15 mouse cellular contexts compared by ENCODE assay signal in genomic region chr14:57726172-57726571, GRCm38 (mm10). TPM values are rescaled to one million over a fixed set of nuclear protein-coding genes. Genes with fewer than 3 reads are reported as not detected.
DNase-seq lines count a peak whose midpoint lies in the region; ATAC-seq and TF ChIP-seq lines count a peak whose summit lies in the region.
"Had no signal": no experiment of that assay in that cellular context is flagged by ENCODE, and none has a peak within 500 bp of the region (broad histone marks: within the 10 kb centered on the region; RNA-seq: fewer than 3 reads in every experiment).

No protein-coding gene starts in this region.

- peak; percentile 29 for TF ChIP-seq CTCF in left cerebral cortex, adult 2 months (IDR thresholded peaks at IDR 0.05)
- TF ChIP-seq CTCF in E14TG2a.4 (conservative IDR thresholded peaks at IDR 0.05; ENCODE audit: low read length): peak; percentile 99

- intact Hi-C loops in left cerebral cortex, adult 2 months (cut with DNase I): no loop called here

- 78% methylated on average over 8 of the region's 8 CpGs for WGBS in forebrain, embryonic 14.5 days

- peak; percentile 56 for ATAC-seq in erythroblast, adult 5-6 weeks (replicated peaks; ENCODE audit: low FRiP score, poor library complexity, severe bottlenecking)
- no peak for ATAC-seq in forebrain, embryonic 14.5 days
- ATAC-seq: activated CD4-positive, CD25-positive, alpha-beta regulatory T cell, adult 4 months had no signal

- H3K4me3 ChIP-seq in left cerebral cortex, adult 2 months: no peak overlapping the region
- H3K4me3 ChIP-seq in E14TG2a.4 (replicated peaks; ENCODE audit: low read length): no peak overlapping the region
- H3K4me3 ChIP-seq in forebrain, embryonic 14.5 days (ENCODE audit: low read depth, low read length): no peak overlapping the region
- H3K4me3 ChIP-seq: heart, embryonic 12.5 days had no signal

- peaks cover 42% of the 10 kb centered on the region for H3K4me1 ChIP-seq in E14TG2a.4 (replicated peaks; ENCODE audit: low read depth, low read length)
- peaks cover 10% of the 10 kb centered on the region for H3K4me1 ChIP-seq in forebrain, embryonic 14.5 days (ENCODE audit: control insufficient read depth, insufficient read depth, low read length)

- DNase-seq in left cerebral cortex, adult 2 months (ENCODE audit: extremely low spot score in 1 of 2, low spot score in 2 of 2): no peak
- DNase-seq in left cerebral cortex, adult 11 months (ENCODE audit: low spot score): no peak
- peak; percentile 41 for DNase-seq in A20 (ENCODE audit: low read depth, low spot score)
- no peak for DNase-seq in neural tube, embryonic 10.5 days (ENCODE audit: extremely low spot score, low spot score)
- no peak for DNase-seq in forebrain, embryonic 14.5 days (ENCODE audit: low spot score)
- DNase-seq: gastrocnemius, postnatal 10 days; left cerebral cortex, postnatal 4 days; lung, postnatal 4 days; right cerebral cortex, postnatal 4 days had no signal

- no peaks in the 10 kb centered on the region for H3K36me3 ChIP-seq in E14TG2a.4 (ENCODE audit: insufficient read depth, low read length)
- H3K36me3 ChIP-seq in forebrain, embryonic 14.5 days (ENCODE audit: control insufficient read depth, insufficient read depth, low read length): peaks cover 6% of the 10 kb centered on the region; the same call in 1 of the 2 replicates

- H3K4me2 ChIP-seq in forebrain, embryonic 14.5 days (ENCODE audit: low read length): no peak overlapping the region
- H3K4me2 ChIP-seq: heart, embryonic 12.5 days had no signal

- H3K27ac ChIP-seq in left cerebral cortex, adult 2 months: no peak overlapping the region
- H3K27ac ChIP-seq in forebrain, embryonic 14.5 days (ENCODE audit: low read depth, low read length): no peak overlapping the region

- no peak overlapping the region for H3K9ac ChIP-seq in forebrain, embryonic 14.5 days (ENCODE audit: low read length)
- H3K9ac ChIP-seq: heart, embryonic 12.5 days had no signal

- H3K9me3 ChIP-seq in E14TG2a.4 (ENCODE audit: low read length): no peaks in the 10 kb centered on the region
- H3K9me3 ChIP-seq in forebrain, embryonic 14.5 days (replicated peaks; ENCODE audit: control insufficient read depth, low read length): 0 out of 2 replicates have a peak, but pooled peaks cover 6% of the 10 kb centered on the region

- peaks cover 57% of the 10 kb centered on the region for H3K27me3 ChIP-seq in E14TG2a.4 (ENCODE audit: insufficient read depth, low read length)
- no peaks in the 10 kb centered on the region for H3K27me3 ChIP-seq in forebrain, embryonic 14.5 days (replicated peaks; ENCODE audit: control insufficient read depth, insufficient read depth, low read length)
- H3K27me3 ChIP-seq: heart, embryonic 12.5 days had no signal

RNA-seq across cellular contexts. Expression of gene Gm49361, which starts 19.7 kb away (rescaled TPM):
- total RNA-seq in left cerebral cortex, adult 2 months (2021): 1 to 10 TPM in 1 of 2 experiments, under 1 TPM in 1; 0.40 to 1.8 TPM
- total RNA-seq in erythroblast, adult 5-6 weeks (2015; ENCODE audit: low replicate concordance): not detected in 2 replicates
- not detected in 2 replicates for total RNA-seq in erythroblast, adult 5-6 weeks (2017; ENCODE audit: low replicate concordance)
- not detected in 2 replicates for polyA plus RNA-seq in forebrain, embryonic 14.5 days (2014; fragmentation: Nextera tagmentation; extraction: Ambion mirVana)
- total RNA-seq: common myeloid progenitor, adult 5-6 weeks; gastrocnemius, postnatal 10 days had no signal
- polyA plus RNA-seq: activated CD4-positive, CD25-positive, alpha-beta regulatory T cell, adult 4 months; heart, embryonic 12.5 days; large intestine, adult 2 months had no signal

RNA-seq across cellular contexts. Expression of gene Lats2, which starts 32.0 kb away (rescaled TPM):
- 10 to 100 TPM; 17.0 to 22.2 TPM for total RNA-seq in left cerebral cortex, adult 2 months (2021)
- 6.3 and 7.9 TPM in 2 replicates for total RNA-seq in erythroblast, adult 5-6 weeks (2015; ENCODE audit: low replicate concordance)
- 9.9 and 16.0 TPM in 2 replicates for total RNA-seq in erythroblast, adult 5-6 weeks (2017; ENCODE audit: low replicate concordance)
- 5.0 and 6.2 TPM in 2 replicates for polyA plus RNA-seq in forebrain, embryonic 14.5 days (2014; fragmentation: Nextera tagmentation; extraction: Ambion mirVana)
